Mouse (Mus musculus) lung, postnatal 0 days (tissue): ENCODE results near the gene Pmm2.

Source experiments
- CTCF ChIP-seq: IDR thresholded peaks from 2 replicates; pipeline ENCODE4 v1.5.1; 2016; ENCODE audit warnings: antibody characterized with exemption, mild to moderate bottlenecking
- EP300 ChIP-seq: IDR thresholded peaks from 2 replicates; pipeline ENCODE4 v1.6.1; 2016; ENCODE audit warnings: antibody characterized with exemption, mild to moderate bottlenecking, control low read depth

DNA sequence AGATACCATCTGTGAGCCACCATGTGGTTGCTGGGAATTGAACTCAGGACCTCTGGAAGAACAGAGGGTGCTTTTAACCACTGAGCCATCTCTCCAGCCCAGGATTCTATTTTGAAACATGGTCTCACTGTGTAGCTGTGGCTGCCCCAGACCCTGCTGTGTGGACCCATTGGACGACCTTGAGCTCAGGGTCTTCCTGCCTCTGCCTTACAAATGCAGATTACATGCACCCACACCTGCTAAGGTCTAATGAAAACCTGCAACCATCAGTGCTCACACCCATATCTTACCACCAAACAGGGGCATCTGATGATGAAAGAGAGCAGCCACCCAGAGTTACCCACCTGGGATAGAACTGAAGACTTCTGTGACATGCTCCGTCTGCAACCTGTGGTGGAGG lies 18.8 kb downstream of the Pmm2 start:
- TF ChIP-seq CTCF (no peak), EP300 (no peak)
